Mouse (Mus musculus) ES-Bruce4 (cell line): ENCODE results near the gene Inpp5a. TPM values are rescaled to one million over a fixed set of nuclear protein-coding genes. Genes with fewer than 3 reads are reported as not detected.

Source experiments
- H3K27ac ChIP-seq: 2 replicates; pipeline ENCODE4 v1.5.1; 2012; ENCODE audit warnings: low read length, inconsistent platforms; ENCODE audit not compliant: insufficient read depth
- H3K27me3 ChIP-seq: 2 replicates; pipeline ENCODE4 v1.6.1; 2012; ENCODE audit warnings: mild to moderate bottlenecking, low read length, inconsistent platforms; ENCODE audit not compliant: control insufficient read depth, poor library complexity, insufficient read depth, severe bottlenecking
- H3K36me3 ChIP-seq: 2 replicates; pipeline ENCODE4 v1.6.1; 2012; ENCODE audit warnings: inconsistent platforms, mild to moderate bottlenecking, low read length, moderate library complexity; ENCODE audit not compliant: control insufficient read depth, poor library complexity, insufficient read depth, severe bottlenecking
- H3K4me1 ChIP-seq: one replicate; pipeline ENCODE4 v1.8.1; 2011; ENCODE audit warnings: low read length; ENCODE audit not compliant: control insufficient read depth, insufficient read depth
- H3K4me3 ChIP-seq: 2 replicates; pipeline ENCODE4 v1.5.1; 2011; ENCODE audit warnings: low read depth, mild to moderate bottlenecking, low read length
- H3K9ac ChIP-seq: 2 replicates; pipeline ENCODE4 v1.6.1; 2012; ENCODE audit warnings: low read depth, mild to moderate bottlenecking, inconsistent platforms; ENCODE audit not compliant: poor library complexity, severe bottlenecking
- H3K9me3 ChIP-seq: replicated peaks from 2 replicates; pipeline ENCODE4 v1.6.1; 2012; ENCODE audit warnings: mild to moderate bottlenecking, low read length, inconsistent platforms; ENCODE audit not compliant: control insufficient read depth, poor library complexity, insufficient read depth, severe bottlenecking
- CTCF ChIP-seq: IDR thresholded peaks from one replicate; pipeline ENCODE4 v1.8.1; 2011; ENCODE audit warnings: low read depth, low read length
- EP300 ChIP-seq: IDR thresholded peaks from 2 replicates; pipeline ENCODE4 v1.6.1; 2011; ENCODE audit warnings: low read depth, low read length; ENCODE audit not compliant: insufficient read depth
- POLR2A ChIP-seq: IDR thresholded peaks from one replicate; pipeline ENCODE4 v1.8.1; 2011; ENCODE audit warnings: low read length; ENCODE audit not compliant: insufficient read depth
- polyA plus RNA-seq: library from polyadenylated mRNA; stranded (reverse); fragments of >200 nt; gene quantifications from 2 replicates; pipeline ENCODE4 v1.2.4, GENCODE M21; 2011; ENCODE audit warnings: low read depth; ENCODE audit not compliant: missing spikeins, insufficient read depth, insufficient read length

Gene Inpp5a
- polyA plus RNA-seq, 1 experiment, result 37.6 TPM

DNA sequence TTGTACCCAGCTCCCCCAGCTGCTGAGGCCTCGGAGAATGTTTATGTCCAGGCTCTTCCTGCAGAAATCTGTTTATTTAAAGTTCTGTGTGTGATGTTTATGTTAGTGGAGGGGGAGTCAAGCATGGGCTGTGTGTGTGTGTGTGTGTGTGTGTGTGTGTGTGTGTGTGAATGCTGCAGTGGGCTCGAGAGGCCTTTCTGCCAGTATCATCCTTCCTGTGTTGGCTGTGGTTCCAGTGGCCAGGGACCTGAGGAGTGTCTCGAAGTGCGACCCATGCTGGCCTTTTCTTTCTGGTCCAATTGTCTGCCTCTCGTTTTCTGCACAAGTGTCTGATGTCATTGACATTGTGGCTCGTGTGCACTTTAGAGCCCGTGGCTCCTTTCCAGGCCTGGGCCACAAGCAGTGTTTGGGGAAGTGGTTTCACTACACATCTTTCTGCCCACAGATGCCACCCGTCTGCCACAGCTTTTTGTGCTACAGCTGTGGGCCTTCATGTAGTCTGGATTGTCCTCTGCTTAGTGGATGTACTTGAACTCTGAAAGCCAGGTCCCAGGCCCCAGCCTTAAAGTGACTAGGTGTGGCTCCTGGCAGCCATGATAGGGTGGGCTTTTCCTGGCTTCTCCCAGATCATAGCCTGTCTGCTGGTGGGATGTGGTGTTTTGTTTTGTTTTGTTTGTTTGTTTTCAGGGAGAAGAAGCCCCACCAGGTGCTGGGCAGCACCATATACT is 23.5 kb downstream of the Inpp5a start:
- no peak overlapping the region for H3K9ac ChIP-seq
- no peaks in the 10 kb centered on the region for H3K4me1 ChIP-seq
- no peaks in the 10 kb centered on the region for H3K36me3 ChIP-seq
- no peak overlapping the region for H3K4me3 ChIP-seq
- TF ChIP-seq CTCF, result no peak
- no peak for TF ChIP-seq POLR2A
- TF ChIP-seq EP300, result no peak
- no peaks in the 10 kb centered on the region for H3K9me3 ChIP-seq
- H3K27me3 ChIP-seq, result no peaks in the 10 kb centered on the region
- no peak overlapping the region for H3K27ac ChIP-seq

GRCm38 (mm10) chr7:139413400-139413799 is 24.5 kb downstream of the Inpp5a start:
- H3K4me1 ChIP-seq, result no peaks in the 10 kb centered on the region
- TF ChIP-seq EP300 (no peak), POLR2A (no peak), CTCF (no peak)

DNA sequence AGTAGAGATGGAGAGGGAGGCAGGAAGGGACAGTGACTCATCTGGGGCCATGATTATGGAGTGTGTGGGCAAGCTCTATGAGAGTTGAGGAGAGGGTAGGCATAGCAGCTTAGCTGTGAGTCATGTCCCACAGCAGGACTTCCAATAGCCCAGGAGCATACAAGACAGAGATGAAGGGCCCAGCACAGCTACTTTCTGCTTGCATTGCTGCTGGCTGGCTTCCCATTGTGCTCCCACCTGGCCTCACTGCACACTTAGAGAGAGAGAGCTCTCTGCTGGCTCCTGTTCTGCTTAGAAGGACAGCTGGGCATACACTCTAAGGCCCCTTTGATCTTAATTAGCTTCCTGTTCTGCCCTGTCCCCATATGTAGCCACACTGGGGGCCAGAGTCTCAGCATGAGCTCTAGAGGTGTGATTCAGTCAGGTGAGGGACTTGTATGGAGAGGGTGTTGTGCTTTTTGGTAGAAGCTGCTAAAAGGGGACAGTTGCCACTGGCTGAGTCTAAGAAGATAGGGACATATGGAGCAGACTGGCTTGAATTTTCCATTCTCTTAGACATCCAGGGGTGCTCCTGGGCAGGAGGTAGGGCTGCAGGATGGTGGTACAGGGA is 26.8 kb downstream of the Inpp5a start:
- Histone ChIP-seq H3K9me3 (no peaks in the 10 kb centered on the region), H3K27ac (no peak overlapping the region), H3K27me3 (no peaks in the 10 kb centered on the region), H3K4me3 (no peak overlapping the region), H3K4me1 (no peaks in the 10 kb centered on the region), H3K36me3 (no peaks in the 10 kb centered on the region), H3K9ac (no peak overlapping the region)
- TF ChIP-seq EP300 (no peak), POLR2A (no peak), CTCF (no peak)

More at GRCm38 (mm10) chr7:139413400-139413799, 24.5 kb downstream of the Inpp5a start:
- Histone ChIP-seq H3K27ac (no peak overlapping the region), H3K4me3 (no peak overlapping the region), H3K9ac (no peak overlapping the region), H3K9me3 (no peaks in the 10 kb centered on the region), H3K36me3 (no peaks in the 10 kb centered on the region), H3K27me3 (no peaks in the 10 kb centered on the region)

DNA sequence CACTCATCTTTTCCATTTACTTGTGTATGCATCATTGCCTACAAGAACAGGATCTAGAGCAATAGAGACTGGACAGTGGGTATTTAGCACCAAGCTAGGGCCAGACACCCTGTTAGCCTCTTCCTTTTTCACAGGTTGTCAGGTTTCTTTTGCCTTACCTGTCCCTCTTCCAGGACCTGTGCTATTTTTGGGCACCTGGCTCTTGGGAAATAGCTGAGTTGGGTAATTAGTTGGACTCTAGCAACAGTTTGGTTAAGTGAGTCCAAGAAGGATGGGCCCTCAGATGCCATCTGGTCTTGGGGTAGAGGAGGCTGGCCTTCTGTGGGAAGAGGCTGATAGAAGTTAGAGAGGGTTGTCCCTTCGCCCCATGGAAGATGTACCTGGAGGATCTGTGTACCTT is 29.5 kb downstream of the Inpp5a start:
- TF ChIP-seq CTCF (no peak), EP300 (no peak), POLR2A (no peak)
- no peaks in the 10 kb centered on the region for H3K4me1 ChIP-seq
- H3K4me3 ChIP-seq, result no peak overlapping the region
- no peak overlapping the region for H3K27ac ChIP-seq
- H3K9ac ChIP-seq, result no peak overlapping the region
- H3K9me3 ChIP-seq, result 0 out of 2 replicates have a peak, but pooled peaks cover 3% of the 10 kb centered on the region
- no peaks in the 10 kb centered on the region for H3K27me3 ChIP-seq
- no peaks in the 10 kb centered on the region for H3K36me3 ChIP-seq

DNA sequence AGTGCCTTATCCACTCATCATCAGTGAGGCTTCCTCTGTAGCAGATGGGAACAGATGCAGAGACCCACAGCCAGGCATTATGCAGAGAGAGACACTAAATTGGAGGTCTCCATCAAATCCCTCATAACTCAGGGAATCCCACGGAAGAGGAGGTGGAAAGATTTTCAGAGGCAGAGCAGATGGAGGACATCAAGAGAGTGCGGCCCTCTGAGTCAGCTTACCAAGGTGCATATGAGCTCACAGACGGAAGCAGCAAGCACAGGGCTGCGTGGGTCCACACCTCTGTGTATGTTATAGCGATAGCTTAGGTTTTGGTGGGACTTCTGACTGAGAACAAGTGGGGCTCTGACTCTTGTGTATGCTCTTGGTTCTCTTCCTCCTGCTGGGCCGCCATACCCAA is 33.9 kb downstream of the Inpp5a start:
- Histone ChIP-seq H3K27me3 (no peaks in the 10 kb centered on the region), H3K27ac (no peak overlapping the region), H3K9ac (no peak overlapping the region), H3K36me3 (no peaks in the 10 kb centered on the region), H3K4me1 (no peaks in the 10 kb centered on the region), H3K9me3 (peaks cover 22% of the 10 kb centered on the region), H3K4me3 (no peak overlapping the region)
- no peak for TF ChIP-seq EP300
- no peak for TF ChIP-seq POLR2A
- no peak for TF ChIP-seq CTCF
